Mouse (Mus musculus) forebrain, embryonic 12.5 days (tissue): ENCODE results near the gene Umps. TPM values are rescaled to one million over a fixed set of nuclear protein-coding genes. Genes with fewer than 3 reads are reported as not detected.

Experiments used
- ATAC-seq: fragments of 200-750 bp; cut with Nextera tagmentation; 2 replicates; pipeline ENCODE4 v1.8.0; 2017; ENCODE audit warnings: moderate TSS enrichment; ENCODE audit not compliant: low FRiP score
- H3K27ac ChIP-seq: fragments of 300-500 bp; sonication (generic); 2 replicates; pipeline ENCODE4 v1.5.1; 2016; ENCODE audit warnings: mild to moderate bottlenecking
- H3K27me3 ChIP-seq: fragments of 300-500 bp; sonication (generic); 2 replicates; pipeline ENCODE4 v1.6.1; 2016; ENCODE audit warnings: mild to moderate bottlenecking
- H3K36me3 ChIP-seq: fragments of 300-500 bp; sonication (generic); replicated peaks from 2 replicates; pipeline ENCODE4 v1.6.1; 2016; ENCODE audit warnings: mild to moderate bottlenecking
- H3K4me1 ChIP-seq: fragments of 300-500 bp; sonication (generic); 2 replicates; pipeline ENCODE4 v1.6.1; 2016
- H3K4me2 ChIP-seq: fragments of 300-500 bp; sonication (generic); 2 replicates; pipeline ENCODE4 v1.6.1; 2016; ENCODE audit warnings: mild to moderate bottlenecking, moderate library complexity
- H3K4me3 ChIP-seq: fragments of 300-500 bp; sonication (generic); replicated peaks from 2 replicates; pipeline ENCODE4 v1.5.1; 2016; ENCODE audit warnings: mild to moderate bottlenecking
- H3K9ac ChIP-seq: fragments of 300-500 bp; sonication (generic); 2 replicates; pipeline ENCODE4 v1.6.1; 2016; ENCODE audit warnings: mild to moderate bottlenecking
- H3K9me3 ChIP-seq: fragments of 300-500 bp; sonication (generic); 2 replicates; pipeline ENCODE4 v1.6.1; 2016
- WGBS: fragments of 180-500 bp; shearing (Covaris S2); methylation state at CpG from one replicate; pipeline ENCODE4 v1.1.7; 2016; 5-methylcytosine and 5-hydroxymethylcytosine counted together
- polyA plus RNA-seq: library from polyadenylated mRNA; unstranded; fragments of >200 nt; fragmentation: Nextera tagmentation; extraction: Ambion mirVana; gene quantifications from 2 replicates; pipeline ENCODE4 v1.2.1, GENCODE M21; 2016

Umps gene
- polyA plus RNA-seq, 1 experiment from 2014 or later: 56.9 TPM

- H3K27ac ChIP-seq: no peak overlapping the region
- 63% methylated on average over 18 of the region's 18 CpGs for WGBS
- H3K9me3 ChIP-seq: no peaks in the 10 kb centered on the region
- H3K9ac ChIP-seq: no peak overlapping the region
- no peak overlapping the region for H3K4me3 ChIP-seq
- no peaks in the 10 kb centered on the region for H3K27me3 ChIP-seq
- H3K4me2 ChIP-seq: no peak overlapping the region
- peaks cover 6% of the 10 kb centered on the region; the same call in 1 of the 2 replicates for H3K4me1 ChIP-seq
- H3K36me3 ChIP-seq: no peaks in the 10 kb centered on the region
- ATAC-seq: no peak
Observed at GRCm38 (mm10) chr16:33922111-33923000, 44.5 kb downstream of the Umps start.

DNA sequence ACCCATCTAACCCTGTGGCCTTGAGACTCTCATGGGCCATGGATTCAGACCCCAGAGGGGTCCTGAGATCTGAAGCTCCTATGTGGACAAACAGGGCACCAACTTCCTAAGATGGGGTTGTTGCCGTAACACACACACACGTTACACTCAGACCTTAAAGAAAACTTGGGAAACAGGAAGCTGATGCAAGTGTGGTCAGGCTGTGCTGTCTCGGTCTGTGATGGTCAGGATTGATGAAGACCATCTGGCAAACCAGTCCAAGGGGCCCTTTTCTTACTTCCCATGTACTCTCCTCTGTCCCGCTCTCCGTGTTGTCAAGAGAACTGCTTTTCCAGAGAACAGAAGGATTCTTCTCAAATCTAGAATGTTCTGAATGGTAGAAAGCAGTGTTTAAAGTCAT lies 45.3 kb downstream of the Umps start:
- H3K36me3 ChIP-seq: no peaks in the 10 kb centered on the region
- no peak for ATAC-seq
- peaks cover 13% of the 10 kb centered on the region; the same call in 1 of the 2 replicates for H3K4me1 ChIP-seq
- H3K27me3 ChIP-seq: no peaks in the 10 kb centered on the region
- no peaks in the 10 kb centered on the region for H3K9me3 ChIP-seq
- H3K4me2 ChIP-seq: no peak overlapping the region
- no peak overlapping the region for H3K4me3 ChIP-seq
- no peak overlapping the region for H3K9ac ChIP-seq
- 86% methylated on average over 5 of the region's 5 CpGs for WGBS
- no peak overlapping the region for H3K27ac ChIP-seq

GRCm38 (mm10) chr16:33917926-33918325 lies 48.9 kb downstream of the Umps start:
- Histone ChIP-seq H3K9me3 (no peaks in the 10 kb centered on the region), H3K4me1 (peaks cover 13% of the 10 kb centered on the region; the same call in 1 of the 2 replicates), H3K27ac (no peak overlapping the region), H3K36me3 (no peaks in the 10 kb centered on the region), H3K4me3 (no peak overlapping the region), H3K9ac (no peak overlapping the region), H3K27me3 (no peaks in the 10 kb centered on the region), H3K4me2 (no peak overlapping the region)
- WGBS: 91% methylated on average over 5 of the region's 5 CpGs
- ATAC-seq: no peak

- Histone ChIP-seq H3K4me3 (no peak overlapping the region), H3K36me3 (no peaks in the 10 kb centered on the region), H3K27ac (no peak overlapping the region), H3K4me1 (peaks cover 13% of the 10 kb centered on the region; the same call in 1 of the 2 replicates), H3K4me2 (no peak overlapping the region), H3K27me3 (no peaks in the 10 kb centered on the region), H3K9ac (no peak overlapping the region), H3K9me3 (no peaks in the 10 kb centered on the region)
- no peak for ATAC-seq
- WGBS: 90% methylated on average over 5 of the region's 5 CpGs
Observed at GRCm38 (mm10) chr16:33917390-33917789, 49.4 kb downstream of the Umps start.

- Histone ChIP-seq H3K9me3 (no peaks in the 10 kb centered on the region), H3K4me3 (no peak overlapping the region), H3K36me3 (no peaks in the 10 kb centered on the region), H3K27me3 (no peaks in the 10 kb centered on the region), H3K4me2 (no peak overlapping the region), H3K4me1 (0 out of 2 replicates have a peak, but pooled peaks cover 8% of the 10 kb centered on the region), H3K9ac (no peak overlapping the region), H3K27ac (no peak overlapping the region)
- no peak for ATAC-seq
- 82% methylated on average over 12 of the region's 12 CpGs for WGBS
Observed at GRCm38 (mm10) chr16:33916473-33917251, 50.2 kb downstream of the Umps start.

DNA sequence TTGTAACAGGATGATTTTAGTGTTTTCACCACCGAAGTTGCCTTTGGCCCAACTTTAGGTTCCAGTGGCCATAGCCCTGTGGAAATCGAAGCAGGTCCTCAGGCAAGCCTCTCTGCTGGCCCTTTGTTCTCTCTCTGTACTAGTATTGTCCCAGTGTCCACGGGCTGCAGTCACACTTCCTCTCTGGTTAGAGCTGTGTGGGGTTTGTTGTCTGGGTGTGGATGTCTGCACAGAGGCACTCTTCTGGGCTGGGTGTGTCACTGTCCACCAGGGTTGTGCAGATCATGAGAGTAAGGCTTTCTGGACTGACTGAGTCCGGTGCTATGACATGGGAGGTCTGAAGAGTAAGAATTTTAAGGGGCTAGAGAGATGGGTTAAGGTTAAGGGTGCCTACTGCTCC lies 51.8 kb downstream of the Umps start:
- Histone ChIP-seq H3K9me3 (no peaks in the 10 kb centered on the region), H3K4me3 (no peak overlapping the region), H3K36me3 (no peaks in the 10 kb centered on the region), H3K27ac (no peak overlapping the region), H3K27me3 (no peaks in the 10 kb centered on the region), H3K9ac (no peak overlapping the region), H3K4me1 (0 out of 2 replicates have a peak, but pooled peaks cover 8% of the 10 kb centered on the region), H3K4me2 (no peak overlapping the region)
- WGBS: 67% methylated on average over 4 of the region's 4 CpGs
- ATAC-seq: no peak

DNA sequence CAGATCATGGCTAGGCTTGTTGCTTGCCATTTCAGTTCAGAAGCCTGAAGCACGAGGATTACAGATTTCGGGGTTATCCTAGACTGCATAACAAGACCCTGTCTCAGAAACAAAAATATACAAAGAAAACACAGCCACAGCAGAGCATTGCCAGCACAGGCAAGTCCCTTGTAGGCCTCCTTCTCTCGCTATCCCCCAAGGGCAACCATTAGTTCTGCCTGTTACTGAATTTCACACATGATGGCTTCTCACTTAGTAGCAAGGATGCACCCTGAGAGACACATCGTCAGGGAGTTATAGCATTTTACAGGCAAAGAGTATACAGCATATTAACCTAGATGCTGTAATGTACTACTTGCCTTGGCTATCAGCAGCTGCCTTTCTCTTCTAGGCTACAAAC lies 58.6 kb downstream of the Umps start:
- no peak for ATAC-seq
- no peaks in the 10 kb centered on the region for H3K36me3 ChIP-seq
- 0 out of 2 replicates have a peak, but pooled peaks cover 4% of the 10 kb centered on the region for H3K4me1 ChIP-seq
- no peak overlapping the region for H3K9ac ChIP-seq
- H3K4me3 ChIP-seq: no peak overlapping the region
- WGBS: 75% methylated on average over 4 of the region's 4 CpGs
- H3K27me3 ChIP-seq: no peaks in the 10 kb centered on the region
- no peak overlapping the region for H3K27ac ChIP-seq
- no peak overlapping the region for H3K4me2 ChIP-seq
- H3K9me3 ChIP-seq: no peaks in the 10 kb centered on the region

Other genes with a start within 250 kb of the Umps start
- gene Muc13, start 173.0 kb downstream of the Umps start, polyA plus RNA-seq: 0.13 TPM in 1 of 2 replicates, not detected in the other
- 15.7 and 23.1 TPM in 2 replicates for gene Itgb5, start 137.4 kb downstream of the Umps start, polyA plus RNA-seq